ENCODE assay signal across 8 mouse cellular contexts in genomic region chr2:128122491-128122890, GRCm38 (mm10). TPM values are rescaled to one million over a fixed set of nuclear protein-coding genes. Genes with fewer than 3 reads are reported as not detected.
A peak's percentile ranks its signal among the peaks of the same experiment; 100 is the strongest.
DNase-seq lines count a peak whose midpoint lies in the region; ATAC-seq and TF ChIP-seq lines count a peak whose summit lies in the region.

No protein-coding gene starts in this region.

- DNase-seq in G1E (ENCODE audit: low spot score), result no peak
- peak; percentile 82 for DNase-seq in brain, adult 2 months (ENCODE audit: low read depth, low spot score)
- DNase-seq in left cerebral cortex, postnatal 36 days (ENCODE audit: low spot score in 2 of 2), result peak; percentile 50 to 54
- DNase-seq in right cerebral cortex, postnatal 25 days, result peak; percentile 67
- DNase-seq in c-Kit-positive CD71-positive TER-119-positive erythroid progenitor cells, embryonic 14.5 days (ENCODE audit: low spot score), result no peak

- H3K9me3 ChIP-seq in G1E (replicated peaks), result no peaks in the 10 kb centered on the region
- no peaks in the 10 kb centered on the region for H3K9me3 ChIP-seq in forebrain, embryonic 16.5 days (ENCODE audit: control insufficient read depth, low read length)
- no peaks in the 10 kb centered on the region for H3K9me3 ChIP-seq in hindbrain, embryonic 13.5 days

- H3K27me3 ChIP-seq in G1E (ENCODE audit: insufficient read depth, low read length), result peaks cover 52% of the 10 kb centered on the region
- H3K27me3 ChIP-seq in forebrain, embryonic 16.5 days (replicated peaks; ENCODE audit: control insufficient read depth, insufficient read depth, low read length), result peaks cover 35% of the 10 kb centered on the region
- peaks cover 46% of the 10 kb centered on the region for H3K27me3 ChIP-seq in hindbrain, embryonic 13.5 days

- no peak overlapping the region for H3K9ac ChIP-seq in forebrain, embryonic 16.5 days (replicated peaks; ENCODE audit: low read depth, low read length)
- no peak overlapping the region for H3K9ac ChIP-seq in hindbrain, embryonic 13.5 days

- H3K4me1 ChIP-seq in G1E (ENCODE audit: insufficient read depth, low read depth, low read length), result peaks cover 41% of the 10 kb centered on the region
- H3K4me1 ChIP-seq in forebrain, embryonic 16.5 days (replicated peaks; ENCODE audit: control insufficient read depth, insufficient read depth, low read length), result peaks cover 36% of the 10 kb centered on the region
- H3K4me1 ChIP-seq in hindbrain, embryonic 13.5 days (replicated peaks), result peaks cover 35% of the 10 kb centered on the region

- WGBS in forebrain, embryonic 16.5 days, result 0% methylated on average over 9 of the region's 9 CpGs
- 4% methylated on average over 9 of the region's 9 CpGs for WGBS in hindbrain, embryonic 13.5 days

- no peak overlapping the region for H3K27ac ChIP-seq in forebrain, embryonic 16.5 days (ENCODE audit: low read length)
- no peak overlapping the region for H3K27ac ChIP-seq in hindbrain, embryonic 13.5 days

- no peak overlapping the region for H3K4me3 ChIP-seq in G1E (ENCODE audit: low read depth, low read length)
- H3K4me3 ChIP-seq in forebrain, embryonic 16.5 days (replicated peaks; ENCODE audit: low read length), result peak overlapping the region; percentile 4
- peak overlapping the region; percentile 68 for H3K4me3 ChIP-seq in hindbrain, embryonic 13.5 days

- intact Hi-C loops in left cerebral cortex, postnatal 36 days (cut with DNase I), result loop anchor here (1.0 to 10.0 kb wide), 4 partner anchors 192 to 450 kb away; no protein-coding TSS in a partner anchor

- peak overlapping the region; percentile 30 for H3K4me2 ChIP-seq in forebrain, embryonic 16.5 days (ENCODE audit: low read length)
- H3K4me2 ChIP-seq in hindbrain, embryonic 13.5 days, result peak overlapping the region; percentile 98

- no peaks in the 10 kb centered on the region for H3K36me3 ChIP-seq in G1E (replicated peaks)
- H3K36me3 ChIP-seq in forebrain, embryonic 16.5 days (ENCODE audit: control insufficient read depth, insufficient read depth), result no peaks in the 10 kb centered on the region
- H3K36me3 ChIP-seq in hindbrain, embryonic 13.5 days, result no peaks in the 10 kb centered on the region

- TF ChIP-seq CTCF in G1E (IDR thresholded peaks at IDR 0.05; ENCODE audit: low read depth, low read length), result 0 out of 2 replicates have a peak, but pooled peaks have one; percentile 8

- ATAC-seq in G1E (ENCODE audit: extremely low read depth, insufficient number of reproducible peaks, low FRiP score, poor library complexity, severe bottlenecking), result no peak
- ATAC-seq in forebrain, embryonic 16.5 days, result no peak
- ATAC-seq in hindbrain, embryonic 13.5 days (ENCODE audit: low FRiP score), result no peak
- ATAC-seq in megakaryocyte-erythroid progenitor cell, adult 5-6 weeks (replicated peaks; ENCODE audit: low FRiP score, low TSS enrichment, poor library complexity, severe bottlenecking), result peak; percentile 45

RNA-seq across cellular contexts. Expression of gene Bcl2l11, which starts 3.3 kb away (rescaled TPM):
- 36.3 and 39.7 TPM in 2 replicates for total RNA-seq in G1E (2014; fragmentation: Nextera tagmentation)
- total RNA-seq in G1E (2017), result 18.4 and 18.8 TPM in 2 replicates
- 34.5 and 39.6 TPM in 2 replicates for polyA plus RNA-seq in G1E (2012)
- 8.8 and 10.1 TPM in 2 replicates for polyA plus RNA-seq in forebrain, embryonic 16.5 days (2015; fragmentation: Nextera tagmentation; extraction: Ambion mirVana)
- 17.9 and 18.0 TPM in 2 replicates for polyA plus RNA-seq in hindbrain, embryonic 13.5 days (2015; fragmentation: Nextera tagmentation; extraction: Ambion mirVana)
- 1 to 10 TPM; 6.2 to 7.1 TPM for total RNA-seq in left cerebral cortex, postnatal 36 days (2021)
- total RNA-seq in megakaryocyte-erythroid progenitor cell, adult 5-6 weeks (2014; fragmentation: Nextera tagmentation), result 22.5 and 31.0 TPM in 2 replicates
- 11.9 and 21.6 TPM in 2 replicates for total RNA-seq in megakaryocyte-erythroid progenitor cell, adult 5-6 weeks (2017)

Comparison
In these comparisons a context has a peak if more than half of its experiments do, and no peak if none do; other contexts are left out.
1. DNase-seq: peak in brain, adult 2 months (single experiment), left cerebral cortex, postnatal 36 days (2 of 2) and right cerebral cortex, postnatal 25 days (single experiment); none in G1E (single experiment) and c-Kit-positive CD71-positive TER-119-positive erythroid progenitor cells, embryonic 14.5 days (single experiment).